Mouse (Mus musculus): Measurements from ENCODE around the gene Arhgap45. TPM values are rescaled to one million over a fixed set of nuclear protein-coding genes. Genes with fewer than 3 reads are reported as not detected.

The Arhgap45 gene
- polyA plus RNA-seq, 1 experiment from 2014 or later, result 11.2 TPM

- WGBS, result 65% methylated on average over 9 of the region's 9 CpGs
- no peak for DNase-seq
Measured at GRCm38 (mm10) chr10:80001945-80002344, 14.5 kb upstream of the Arhgap45 start.

GRCm38 (mm10) chr10:80002829-80003228 is 13.6 kb upstream of the Arhgap45 start:
- ATAC-seq (ENCODE audit: insufficient read depth) (no peak), DNase-seq (no peak)
- TF ChIP-seq CTCF (IDR thresholded peaks at IDR 0.05; ENCODE audit: low read depth), result no peak
- Histone ChIP-seq H3K4me3 (ENCODE audit: low read depth, low read length) (no peak overlapping the region), H3K4me1 (ENCODE audit: insufficient read depth) (peaks cover 4% of the 10 kb centered on the region; the same call in 1 of the 2 replicates), H3K4me2 (no peak overlapping the region), H3K9ac (no peak overlapping the region; the same call in 1 of the 2 replicates), H3K9me3 (ENCODE audit: low read depth, low read length) (no peaks in the 10 kb centered on the region), H3K27me3 (ENCODE audit: insufficient read depth, low read length) (peaks cover 10% of the 10 kb centered on the region; the same call in 1 of the 2 replicates), H3K36me3 (ENCODE audit: insufficient read depth) (no peaks in the 10 kb centered on the region), H3K27ac (ENCODE audit: low read depth) (no peak overlapping the region)
- WGBS, result 27% methylated on average over 21 of the region's 21 CpGs

More at GRCm38 (mm10) chr10:80001945-80002344, 14.5 kb upstream of the Arhgap45 start:
- Histone ChIP-seq H3K36me3 (ENCODE audit: insufficient read depth) (no peaks in the 10 kb centered on the region), H3K9me3 (ENCODE audit: low read depth, low read length) (no peaks in the 10 kb centered on the region), H3K4me3 (ENCODE audit: low read depth, low read length) (no peak overlapping the region), H3K27me3 (ENCODE audit: insufficient read depth, low read length) (peaks cover 10% of the 10 kb centered on the region; the same call in 1 of the 2 replicates), H3K4me1 (ENCODE audit: insufficient read depth) (peaks cover 8% of the 10 kb centered on the region; the same call in 1 of the 2 replicates), H3K9ac (no peak overlapping the region), H3K27ac (ENCODE audit: low read depth) (no peak overlapping the region), H3K4me2 (no peak overlapping the region)
- no peak for TF ChIP-seq CTCF (IDR thresholded peaks at IDR 0.05; ENCODE audit: low read depth)
- no peak for ATAC-seq (ENCODE audit: insufficient read depth)

GRCm38 (mm10) chr10:80003374-80004232 is 12.8 kb upstream of the Arhgap45 start:
- DNase-seq (peak; percentile 24), ATAC-seq (ENCODE audit: insufficient read depth) (no peak)
- Histone ChIP-seq H3K9ac (no peak overlapping the region), H3K4me2 (no peak overlapping the region), H3K27me3 (ENCODE audit: insufficient read depth, low read length) (peaks cover 10% of the 10 kb centered on the region; the same call in 1 of the 2 replicates), H3K9me3 (ENCODE audit: low read depth, low read length) (no peaks in the 10 kb centered on the region), H3K27ac (ENCODE audit: low read depth) (no peak overlapping the region), H3K4me1 (ENCODE audit: insufficient read depth) (no peaks in the 10 kb centered on the region), H3K4me3 (ENCODE audit: low read depth, low read length) (no peak overlapping the region), H3K36me3 (ENCODE audit: insufficient read depth) (no peaks in the 10 kb centered on the region)
- TF ChIP-seq CTCF (IDR thresholded peaks at IDR 0.05; ENCODE audit: low read depth), result no peak
- 54% methylated on average over 9 of the region's 9 CpGs for WGBS

- WGBS, result 78% methylated on average over 8 of the region's 8 CpGs
- ATAC-seq (ENCODE audit: insufficient read depth) (no peak), DNase-seq (no peak)
- H3K27ac ChIP-seq (ENCODE audit: low read depth), result no peak overlapping the region
- no peaks in the 10 kb centered on the region for H3K36me3 ChIP-seq (ENCODE audit: insufficient read depth)
- peaks cover 10% of the 10 kb centered on the region; the same call in 1 of the 2 replicates for H3K27me3 ChIP-seq (ENCODE audit: insufficient read depth, low read length)
- no peak overlapping the region for H3K4me2 ChIP-seq
- H3K9ac ChIP-seq, result no peak overlapping the region
- TF ChIP-seq CTCF (IDR thresholded peaks at IDR 0.05; ENCODE audit: low read depth), result no peak
- no peaks in the 10 kb centered on the region for H3K4me1 ChIP-seq (ENCODE audit: insufficient read depth)
- no peaks in the 10 kb centered on the region for H3K9me3 ChIP-seq (ENCODE audit: low read depth, low read length)
- H3K4me3 ChIP-seq (ENCODE audit: low read depth, low read length), result no peak overlapping the region
Measured at GRCm38 (mm10) chr10:80004233-80004705, 12.2 kb upstream of the Arhgap45 start.

- TF ChIP-seq CTCF (IDR thresholded peaks at IDR 0.05; ENCODE audit: low read depth), result no peak
- Histone ChIP-seq H3K36me3 (ENCODE audit: insufficient read depth) (0 out of 2 replicates have a peak, but pooled peaks cover 7% of the 10 kb centered on the region), H3K4me2 (no peak overlapping the region), H3K4me3 (ENCODE audit: low read depth, low read length) (no peak overlapping the region), H3K27me3 (ENCODE audit: insufficient read depth, low read length) (peaks cover 34% of the 10 kb centered on the region), H3K27ac (ENCODE audit: low read depth) (no peak overlapping the region), H3K9ac (no peak overlapping the region), H3K9me3 (ENCODE audit: low read depth, low read length) (peaks cover 9% of the 10 kb centered on the region; the same call in 1 of the 2 replicates), H3K4me1 (ENCODE audit: insufficient read depth) (no peaks in the 10 kb centered on the region; the same call in none of the 2 replicates)
- ATAC-seq (ENCODE audit: insufficient read depth) (no peak), DNase-seq (no peak)
- 88% methylated on average over 6 of the region's 6 CpGs for WGBS
Measured at GRCm38 (mm10) chr10:80011740-80012139, 4.7 kb upstream of the Arhgap45 start.

- H3K9ac ChIP-seq, result no peak overlapping the region
- 0 out of 2 replicates have a peak, but pooled peaks cover 7% of the 10 kb centered on the region for H3K36me3 ChIP-seq (ENCODE audit: insufficient read depth)
- 33% methylated on average over 25 of the region's 25 CpGs for WGBS
- no peak overlapping the region for H3K4me2 ChIP-seq
- H3K4me1 ChIP-seq (ENCODE audit: insufficient read depth), result no peaks in the 10 kb centered on the region; the same call in none of the 2 replicates
- DNase-seq, result no peak
- H3K9me3 ChIP-seq (ENCODE audit: low read depth, low read length), result peaks cover 9% of the 10 kb centered on the region; the same call in 1 of the 2 replicates
- no peak for ATAC-seq (ENCODE audit: insufficient read depth)
- no peak overlapping the region for H3K27ac ChIP-seq (ENCODE audit: low read depth)
- no peak overlapping the region for H3K4me3 ChIP-seq (ENCODE audit: low read depth, low read length)
- peaks cover 34% of the 10 kb centered on the region for H3K27me3 ChIP-seq (ENCODE audit: insufficient read depth, low read length)
- no peak for TF ChIP-seq CTCF (IDR thresholded peaks at IDR 0.05; ENCODE audit: low read depth)
Measured at GRCm38 (mm10) chr10:80013609-80014008, 2.8 kb upstream of the Arhgap45 start.
